Mouse (Mus musculus) B cell, adult 2 months (primary cell): ENCODE measurements around the gene Fanca.

Experiments used
- DNase-seq, 2 experiments: peaks; one replicate each; pipeline ENCODE4 v3.0.0; 2022

The Fanca gene

GRCm38 (mm10) chr8:123318467-123318911, at the start of gene Fanca:
Gene Fanca, minus strand, starts transcription at chr8:123318576.
- DNase-seq = peak; percentile 94 to 96

- DNase-seq = peak; percentile 80 to 81
These were observed 42.8 kb upstream of the Fanca start for GRCm38 (mm10) chr8:123361082-123361739.

- no peak for DNase-seq
These were observed 34.8 kb upstream of the Fanca start for GRCm38 (mm10) chr8:123353216-123353615.

- DNase-seq = no peak
These were observed 34.4 kb upstream of the Fanca start for GRCm38 (mm10) chr8:123352786-123353185.

GRCm38 (mm10) chr8:123352118-123352517, 33.7 kb upstream of the Fanca start:
- DNase-seq = no peak

- DNase-seq = no peak
These were observed 30.7 kb upstream of the Fanca start for GRCm38 (mm10) chr8:123349073-123349472.

GRCm38 (mm10) chr8:123348237-123348843, 30.0 kb upstream of the Fanca start:
- DNase-seq = no peak

- no peak for DNase-seq
These were observed 28.9 kb upstream of the Fanca start for GRCm38 (mm10) chr8:123347293-123347692.

- no peak for DNase-seq
These were observed 27.5 kb upstream of the Fanca start for GRCm38 (mm10) chr8:123345856-123346255.

- no peak for DNase-seq
These were observed 26.8 kb upstream of the Fanca start for GRCm38 (mm10) chr8:123345135-123345534.

- no peak for DNase-seq
These were observed 25.0 kb upstream of the Fanca start for GRCm38 (mm10) chr8:123343422-123343821.

- DNase-seq = no peak
These were observed 24.5 kb upstream of the Fanca start for GRCm38 (mm10) chr8:123342911-123343310.

- DNase-seq = no peak
These were observed 23.9 kb upstream of the Fanca start for GRCm38 (mm10) chr8:123342253-123342652.

- DNase-seq = no peak
These were observed 23.0 kb upstream of the Fanca start for GRCm38 (mm10) chr8:123341040-123342015.

- DNase-seq = peak; percentile 33 to 35
These were observed 21.7 kb upstream of the Fanca start for GRCm38 (mm10) chr8:123340071-123340470.

- no peak for DNase-seq
These were observed 19.1 kb upstream of the Fanca start for GRCm38 (mm10) chr8:123337475-123337874.

GRCm38 (mm10) chr8:123334467-123334866, 16.1 kb upstream of the Fanca start:
- no peak for DNase-seq

- no peak for DNase-seq
These were observed 15.5 kb upstream of the Fanca start for GRCm38 (mm10) chr8:123333864-123334263.

GRCm38 (mm10) chr8:123333091-123333587, 14.8 kb upstream of the Fanca start:
- DNase-seq = no peak

GRCm38 (mm10) chr8:123332262-123333090, 14.1 kb upstream of the Fanca start, which contains the start of gene Spire2:
Gene Spire2, plus strand, starts transcription at chr8:123332713.
- peak; percentile 83 for DNase-seq

- no peak for DNase-seq
These were observed 13.4 kb upstream of the Fanca start for GRCm38 (mm10) chr8:123331810-123332209.

- no peak for DNase-seq
These were observed 12.9 kb upstream of the Fanca start for GRCm38 (mm10) chr8:123331301-123331700.
